Mouse (Mus musculus) G1E (cell line): ENCODE results near the gene Fry. TPM values are rescaled to one million over a fixed set of nuclear protein-coding genes. Genes with fewer than 3 reads are reported as not detected.

ENCODE experiments used
- ATAC-seq: 2 replicates; pipeline ENCODE4 v1.8.0; 2016; ENCODE audit warnings: mild to moderate bottlenecking; ENCODE audit not compliant: insufficient number of reproducible peaks, poor library complexity, low FRiP score, severe bottlenecking; ENCODE audit errors: extremely low read depth
- DNase-seq: peaks from one replicate; pipeline ENCODE4 v3.0.0; 2012; ENCODE audit warnings: low spot score
- H3K27me3 ChIP-seq: 2 replicates; pipeline ENCODE4 v1.6.1; 2012; ENCODE audit warnings: mild to moderate bottlenecking, low read length, inconsistent platforms; ENCODE audit not compliant: insufficient read depth
- H3K36me3 ChIP-seq: replicated peaks from 2 replicates; pipeline ENCODE3; 2012; ENCODE audit warnings: mild to moderate bottlenecking, inconsistent platforms
- H3K4me1 ChIP-seq: 2 replicates; pipeline ENCODE4 v1.6.1; 2012; ENCODE audit warnings: low read depth, low read length, inconsistent platforms, mixed read lengths; ENCODE audit not compliant: insufficient read depth
- H3K4me3 ChIP-seq: 2 replicates; pipeline ENCODE4 v1.5.1; 2012; ENCODE audit warnings: low read depth, mild to moderate bottlenecking, inconsistent platforms, low read length, moderate library complexity, mixed read lengths
- H3K9me3 ChIP-seq: replicated peaks from 2 replicates; pipeline ENCODE4 v1.6.1; 2012; ENCODE audit warnings: inconsistent platforms
- CTCF ChIP-seq: IDR thresholded peaks from 2 replicates; pipeline ENCODE4 v1.5.1; 2012; ENCODE audit warnings: low read depth, low read length, inconsistent platforms, mixed read lengths
- GATA1 ChIP-seq: IDR thresholded peaks from 2 replicates; pipeline ENCODE4 v1.6.1; 2012; ENCODE audit warnings: borderline replicate concordance, low read length, inconsistent platforms, mixed read lengths
- GATA2 ChIP-seq: IDR thresholded peaks from 2 replicates; pipeline ENCODE4 v1.6.1; 2012; ENCODE audit warnings: low read depth, low read length, inconsistent platforms, borderline replicate concordance
- POLR2AphosphoS5 ChIP-seq: IDR thresholded peaks from 2 replicates; pipeline ENCODE4 v1.6.1; 2012; ENCODE audit warnings: low read depth, low read length, inconsistent platforms; ENCODE audit not compliant: insufficient replicate concordance
- TAL1 ChIP-seq: conservative IDR thresholded peaks from 2 replicates; pipeline ENCODE4 v1.6.1; 2012; ENCODE audit warnings: low read depth, low read length, inconsistent platforms, mixed read lengths
- polyA plus RNA-seq: library from polyadenylated mRNA; stranded (reverse); fragments of >175 nt; gene quantifications from 2 replicates; pipeline ENCODE4 v1.2.3, GENCODE M21; 2012
- total RNA-seq, 2 experiments: library from RNA; stranded (forward) in 1 of 2; stranded (reverse) in 1 of 2; fragments of 200-1000 nt in 1 of 2; fragments of >200 nt in 1 of 2; fragmentation: Nextera tagmentation in 1 of 2; gene quantifications; 2 replicates each; pipeline ENCODE4 v1.2.3; 2014 to 2017

Fry gene
- total and polyA plus RNA-seq, 3 experiments, result 2.6 to 5.5 (median 2.7) TPM

DNA sequence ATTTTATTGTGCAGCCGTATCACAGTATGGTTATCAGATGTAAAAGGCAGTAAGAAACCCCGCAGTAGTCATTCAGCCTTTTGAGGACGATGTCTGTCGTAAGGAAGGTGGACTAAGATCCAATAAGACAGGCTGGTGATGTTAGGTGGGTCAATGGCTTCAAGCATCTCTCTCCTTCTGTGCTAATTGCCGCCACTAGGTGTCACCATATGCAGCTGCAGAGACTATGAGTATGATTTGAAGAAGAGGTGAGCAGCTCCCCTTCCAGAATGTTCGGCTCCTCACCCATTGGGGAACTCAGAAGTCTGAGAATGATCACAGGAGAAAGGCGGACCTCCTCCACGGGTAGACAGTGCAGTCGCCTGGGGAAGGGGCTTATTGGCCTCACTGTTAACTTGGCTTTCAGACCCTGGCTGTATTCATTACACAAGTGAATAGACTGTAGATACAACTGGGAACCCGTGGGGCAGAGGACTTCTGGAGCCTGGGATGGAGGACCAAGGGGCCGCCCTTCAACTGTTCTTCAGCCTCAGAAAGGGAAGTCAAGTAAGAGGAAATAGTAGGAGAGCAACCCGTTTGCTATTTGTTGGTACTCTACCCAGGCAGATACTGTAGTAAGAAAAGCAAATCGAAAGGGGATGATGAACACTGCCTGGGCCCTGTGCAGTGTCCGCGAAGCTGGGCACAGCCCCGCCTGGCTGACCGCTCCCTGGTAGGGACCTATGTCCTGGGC, 114.9 kb downstream of the Fry start:
- Histone ChIP-seq H3K36me3 (no peaks in the 10 kb centered on the region), H3K27me3 (no peaks in the 10 kb centered on the region), H3K4me3 (no peak overlapping the region), H3K9me3 (peaks cover 58% of the 10 kb centered on the region), H3K4me1 (no peaks in the 10 kb centered on the region)
- TF ChIP-seq TAL1, result no peak
- ATAC-seq, result no peak
- no peak for DNase-seq

DNA sequence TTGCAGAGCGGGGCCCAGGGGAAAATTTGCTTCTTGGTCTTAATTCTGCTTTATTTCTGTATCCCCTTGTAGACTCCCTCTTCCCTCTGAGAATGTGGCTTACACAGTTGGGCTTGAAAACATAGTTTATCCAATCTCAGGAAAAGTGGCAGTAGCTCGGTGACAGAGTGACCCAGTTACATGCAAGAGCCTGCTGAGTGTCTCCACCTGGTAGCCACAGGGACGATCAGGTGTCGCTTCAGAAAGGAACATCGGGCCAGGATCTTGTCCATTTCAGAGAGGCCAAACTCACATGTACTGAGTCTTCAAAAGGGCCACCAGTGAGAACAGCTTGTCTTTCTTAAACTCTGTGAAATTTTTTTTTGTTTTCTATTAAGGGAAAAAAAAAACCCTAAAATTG, 117.5 kb downstream of the Fry start:
- Histone ChIP-seq H3K4me3 (no peak overlapping the region), H3K9me3 (peaks cover 54% of the 10 kb centered on the region), H3K4me1 (no peaks in the 10 kb centered on the region), H3K27me3 (no peaks in the 10 kb centered on the region), H3K36me3 (no peaks in the 10 kb centered on the region)
- TF ChIP-seq GATA1 (no peak), GATA2 (no peak), CTCF (no peak), TAL1 (no peak), POLR2AphosphoS5 (no peak)
- no peak for ATAC-seq
- no peak for DNase-seq

- ATAC-seq, result no peak
- H3K9me3 ChIP-seq, result peaks cover 50% of the 10 kb centered on the region
- no peaks in the 10 kb centered on the region for H3K27me3 ChIP-seq
- no peak overlapping the region for H3K4me3 ChIP-seq
- no peak for DNase-seq
- H3K4me1 ChIP-seq, result no peaks in the 10 kb centered on the region
- TF ChIP-seq GATA2 (no peak), TAL1 (no peak), POLR2AphosphoS5 (no peak), GATA1 (no peak), CTCF (no peak)
- no peaks in the 10 kb centered on the region for H3K36me3 ChIP-seq
Observed at GRCm38 (mm10) chr5:150236597-150236996, 118.2 kb downstream of the Fry start.

GRCm38 (mm10) chr5:150241638-150242037, 123.2 kb downstream of the Fry start:
- no peak for TF ChIP-seq CTCF
- no peak for TF ChIP-seq GATA1
- TF ChIP-seq TAL1, result no peak
- no peak for TF ChIP-seq GATA2
- no peak for TF ChIP-seq POLR2AphosphoS5
- peaks cover 42% of the 10 kb centered on the region for H3K9me3 ChIP-seq
- DNase-seq (no peak), ATAC-seq (no peak)
- no peaks in the 10 kb centered on the region for H3K4me1 ChIP-seq
- H3K36me3 ChIP-seq, result no peaks in the 10 kb centered on the region
- no peak overlapping the region for H3K4me3 ChIP-seq
- no peaks in the 10 kb centered on the region for H3K27me3 ChIP-seq

DNA sequence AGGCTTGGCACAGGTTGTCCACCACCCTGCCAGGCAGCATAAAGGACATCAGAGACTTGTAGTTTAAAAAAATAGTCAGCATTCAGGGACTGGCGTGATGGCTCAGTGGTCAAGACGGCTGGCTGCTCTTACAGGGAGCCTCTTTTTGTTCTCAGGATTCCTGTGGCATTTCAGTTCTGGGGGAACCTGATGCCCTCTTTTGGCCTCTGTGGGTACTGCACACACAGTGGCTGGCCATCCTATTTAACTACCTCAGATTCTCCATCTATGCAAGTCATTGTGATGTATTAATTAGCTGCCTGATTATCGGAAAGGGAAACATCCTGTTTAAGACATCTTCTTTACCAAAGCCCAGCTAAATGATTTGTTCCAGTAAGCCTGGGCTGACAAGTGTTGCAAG, 128.3 kb downstream of the Fry start:
- Histone ChIP-seq H3K4me1 (no peaks in the 10 kb centered on the region), H3K27me3 (no peaks in the 10 kb centered on the region), H3K4me3 (no peak overlapping the region), H3K9me3 (peaks cover 50% of the 10 kb centered on the region), H3K36me3 (no peaks in the 10 kb centered on the region)
- DNase-seq (no peak), ATAC-seq (no peak)
- TF ChIP-seq POLR2AphosphoS5, result no peak

GRCm38 (mm10) chr5:150257764-150258163, 139.3 kb downstream of the Fry start:
- Histone ChIP-seq H3K36me3 (no peaks in the 10 kb centered on the region), H3K27me3 (no peaks in the 10 kb centered on the region), H3K9me3 (peaks cover 58% of the 10 kb centered on the region), H3K4me3 (no peak overlapping the region), H3K4me1 (no peaks in the 10 kb centered on the region)
- DNase-seq (no peak), ATAC-seq (no peak)
- TF ChIP-seq GATA2 (no peak), POLR2AphosphoS5 (no peak), CTCF (no peak), TAL1 (no peak), GATA1 (no peak)
